Mouse (Mus musculus) gastrocnemius, postnatal 36 days (tissue): ENCODE measurements around the gene Ift57. TPM values are rescaled to one million over a fixed set of nuclear protein-coding genes. Genes with fewer than 3 reads are reported as not detected.

Experiments used
- total RNA-seq, 2 experiments: library from RNA; stranded (reverse); gene quantifications; 2 replicates each; pipeline ENCODE4 v1.2.3; 2021

The Ift57 gene
- total RNA-seq, 2 experiments from 2014 or later = 6.8 to 7.8 TPM

Other genes with a start within 250 kb of the Ift57 start
- 10 to 100 TPM; 25.5 to 26.8 TPM for gene Cd47, start 101.3 kb downstream of the Ift57 start, total RNA-seq